Mouse (Mus musculus): ENCODE data around the gene Lrmda.

Lrmda gene

GRCm38 (mm10) chr14:23078719-23079118, 1059.2 kb downstream of the Lrmda start:
- no peak for DNase-seq (ENCODE audit: low spot score)

DNA sequence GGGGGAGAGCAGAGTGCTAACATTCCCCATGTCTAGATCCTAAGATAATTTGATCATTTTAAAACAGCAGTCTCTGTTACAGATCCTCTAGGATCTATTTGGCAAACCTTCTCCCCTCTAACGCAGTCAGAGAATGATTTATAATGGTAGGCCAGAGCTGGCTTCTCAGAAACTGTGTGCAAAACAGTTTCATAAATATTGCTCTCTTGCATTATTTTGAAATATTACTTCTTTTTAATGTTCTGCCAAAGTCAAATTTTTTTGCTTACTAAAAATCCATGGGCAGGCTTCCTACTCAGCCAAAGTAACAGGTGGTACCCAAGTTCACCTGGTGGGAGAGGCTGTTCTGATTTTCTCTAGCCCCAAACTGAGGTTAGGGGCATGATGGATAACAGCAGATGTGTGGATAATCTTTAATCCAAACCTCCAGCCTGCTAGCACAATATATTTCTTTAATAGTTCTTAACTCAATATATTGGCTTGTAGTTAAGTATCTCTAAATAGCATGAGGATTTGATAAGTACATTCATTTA, 1064.8 kb downstream of the Lrmda start:
- DNase-seq (ENCODE audit: low spot score), result no peak

DNA sequence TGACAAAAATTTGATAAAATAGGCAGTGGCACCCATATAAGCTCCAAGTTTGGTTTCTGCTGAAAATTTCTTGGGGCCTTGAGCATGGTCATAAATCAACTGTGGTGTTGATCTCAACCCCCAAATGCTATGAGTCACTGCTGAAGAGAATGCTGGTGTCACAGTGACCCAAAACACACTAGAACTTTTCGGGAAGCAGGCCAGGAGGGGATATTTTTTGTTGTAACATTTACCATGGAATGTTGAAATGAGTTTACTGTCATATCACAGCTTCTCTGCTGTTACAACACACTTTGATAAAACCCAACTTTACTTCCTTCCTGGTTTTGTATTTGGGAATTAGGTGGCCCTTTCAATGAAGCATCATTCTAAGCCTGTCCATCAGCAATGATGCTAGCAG, 1065.3 kb downstream of the Lrmda start:
- DNase-seq (ENCODE audit: low spot score), result no peak

- DNase-seq (ENCODE audit: low spot score), result no peak
Observed at GRCm38 (mm10) chr14:23093306-23093705, 1073.8 kb downstream of the Lrmda start.

GRCm38 (mm10) chr14:23094546-23095157, 1075.1 kb downstream of the Lrmda start:
- peak; percentile 5 for DNase-seq (ENCODE audit: low spot score)

DNA sequence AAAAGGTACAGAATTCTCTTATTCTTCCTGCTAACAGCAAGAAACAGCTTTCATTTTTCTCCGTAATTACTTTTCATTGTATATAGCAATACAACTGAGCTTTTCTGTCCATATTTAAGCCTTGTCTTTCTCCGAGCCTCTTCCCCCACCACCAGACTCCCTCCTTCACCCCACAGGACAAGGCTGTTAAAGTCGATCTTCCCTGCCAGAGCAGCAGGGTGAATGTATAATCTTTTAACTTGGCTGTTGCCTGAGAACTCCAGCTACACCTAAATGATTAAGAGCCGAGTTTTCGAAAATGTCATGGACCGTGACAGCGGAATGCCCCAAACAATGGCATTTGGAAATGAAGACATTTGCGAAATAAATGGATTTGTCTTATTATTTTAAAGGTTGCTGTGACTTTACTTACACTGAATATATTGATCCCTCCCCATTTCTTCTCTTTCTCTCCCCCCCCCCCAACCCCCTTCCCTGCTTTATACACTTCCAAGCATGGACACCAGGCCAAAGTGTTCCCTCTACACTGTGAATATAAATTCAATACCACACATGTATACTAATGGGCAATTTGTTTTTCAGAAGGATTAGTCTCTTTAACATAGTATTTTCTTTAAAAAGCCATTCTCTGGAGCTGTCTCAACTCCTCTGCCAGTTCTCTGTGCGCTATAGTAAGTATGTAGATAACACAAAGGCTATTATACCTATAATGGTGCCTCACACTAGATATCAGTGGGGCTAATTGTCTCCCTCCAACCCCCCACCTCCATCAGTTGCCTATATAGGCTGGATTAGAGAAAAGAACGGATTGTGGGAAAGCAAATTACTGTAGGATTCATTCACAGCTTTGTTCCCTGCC, 1075.9 kb downstream of the Lrmda start:
- DNase-seq (ENCODE audit: low spot score), result no peak

DNA sequence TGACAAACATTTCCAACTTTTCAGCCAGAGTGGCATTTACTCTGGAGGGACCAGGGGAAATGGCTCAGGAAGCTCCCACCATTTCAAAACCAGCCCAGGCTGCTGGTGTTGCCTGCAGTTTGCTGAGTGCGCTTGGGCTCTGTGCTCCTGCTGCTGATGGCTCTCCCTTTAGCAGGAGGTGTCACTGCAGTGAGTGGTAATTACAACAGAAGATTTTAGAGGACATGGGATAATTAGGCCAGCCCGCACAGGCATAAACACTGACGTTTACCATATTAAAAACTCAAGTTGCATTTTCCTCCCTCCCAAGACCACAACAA, 1076.5 kb downstream of the Lrmda start:
- no peak for DNase-seq (ENCODE audit: low spot score)

GRCm38 (mm10) chr14:23096405-23096804, 1076.9 kb downstream of the Lrmda start:
- DNase-seq (ENCODE audit: low spot score), result peak; percentile 8
